Mouse (Mus musculus): Measurements from ENCODE around the gene Fam171a2. TPM values are rescaled to one million over a fixed set of nuclear protein-coding genes. Genes with fewer than 3 reads are reported as not detected.
"Not testable (repeated sequence)": the region's sequence is repeated elsewhere in the genome, so short reads cannot be mapped to it uniquely, and the experiment has no call there.

Fam171a2 gene
- polyA plus RNA-seq, 1 experiment from 2014 or later = 20.5 TPM

DNA sequence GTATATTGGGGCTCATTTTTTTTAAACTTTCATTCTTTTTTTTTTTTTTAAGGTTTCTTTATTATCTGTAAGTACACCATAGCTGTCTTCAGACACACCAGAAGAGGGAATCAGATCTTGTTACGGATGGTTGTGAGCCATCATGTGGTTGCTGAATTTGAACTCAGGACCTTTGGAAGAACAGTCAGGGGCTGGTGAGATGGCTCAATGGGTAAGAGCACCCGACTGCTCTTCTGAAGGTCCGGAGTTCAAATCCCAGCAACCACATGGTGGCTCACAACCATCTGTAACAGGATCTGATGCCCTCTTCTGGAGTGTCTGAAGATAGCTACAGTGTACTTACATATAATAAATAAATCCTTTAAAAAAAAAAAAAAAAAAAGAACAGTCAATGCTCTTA, 37.1 kb downstream of the Fam171a2 start:
- H3K27ac ChIP-seq (ENCODE audit: low read length); H3K9ac ChIP-seq (ENCODE audit: low read depth, low read length); ATAC-seq; H3K4me2 ChIP-seq (ENCODE audit: low read length); H3K9me3 ChIP-seq (replicated peaks; ENCODE audit: control insufficient read depth, low read length, poor library complexity, severe bottlenecking); H3K36me3 ChIP-seq (ENCODE audit: control insufficient read depth, insufficient read depth, low read length); H3K4me3 ChIP-seq (ENCODE audit: low read depth, low read length); H3K27me3 ChIP-seq (ENCODE audit: control insufficient read depth, insufficient read depth, low read depth, low read length): not testable (repeated sequence)
- 93% methylated on average over 3 of the region's 3 CpGs for WGBS
- peaks cover 25% of the 10 kb centered on the region for H3K4me1 ChIP-seq (ENCODE audit: control insufficient read depth, insufficient read depth, low read length)

DNA sequence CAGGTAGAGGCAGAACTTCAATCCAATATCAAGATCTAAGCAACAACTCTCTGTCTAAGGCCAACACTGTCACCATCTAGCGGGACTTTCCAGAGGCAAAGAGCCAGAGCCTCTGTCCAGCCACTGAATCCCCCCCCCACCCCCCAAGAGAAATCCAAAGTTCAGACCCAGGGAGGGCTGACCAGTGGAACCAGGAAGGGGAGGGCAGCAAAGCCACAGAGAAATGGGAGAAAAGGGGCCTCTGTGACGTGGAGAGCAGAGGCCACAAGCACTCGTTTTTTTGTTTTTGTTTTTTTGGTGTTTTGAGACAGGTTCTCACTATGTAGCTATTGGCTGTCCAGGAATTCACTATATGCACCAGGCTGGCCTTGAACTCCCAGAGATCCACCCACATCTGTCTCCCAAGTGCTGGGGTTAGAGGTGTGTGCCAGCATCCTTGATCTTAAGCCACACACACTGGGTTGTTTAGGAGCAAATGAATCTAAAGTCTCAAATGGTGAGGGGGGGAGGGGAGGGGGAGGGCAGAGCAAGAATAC, 37.6 kb downstream of the Fam171a2 start:
- Histone ChIP-seq H3K4me1 (ENCODE audit: control insufficient read depth, insufficient read depth, low read length) (peaks cover 30% of the 10 kb centered on the region), H3K4me3 (ENCODE audit: low read depth, low read length) (no peak overlapping the region), H3K9me3 (replicated peaks; ENCODE audit: control insufficient read depth, low read length, poor library complexity, severe bottlenecking) (no peaks in the 10 kb centered on the region), H3K36me3 (ENCODE audit: control insufficient read depth, insufficient read depth, low read length) (0 out of 2 replicates have a peak, but pooled peaks cover under 1% of the 10 kb centered on the region), H3K27ac (ENCODE audit: low read length) (no peak overlapping the region), H3K4me2 (ENCODE audit: low read length) (no peak overlapping the region), H3K9ac (ENCODE audit: low read depth, low read length) (no peak overlapping the region), H3K27me3 (ENCODE audit: control insufficient read depth, insufficient read depth, low read depth, low read length) (no peaks in the 10 kb centered on the region)
- 73% methylated on average over 3 of the region's 3 CpGs for WGBS
- no peak for ATAC-seq

- Histone ChIP-seq H3K27me3 (ENCODE audit: control insufficient read depth, insufficient read depth, low read depth, low read length) (no peaks in the 10 kb centered on the region), H3K36me3 (ENCODE audit: control insufficient read depth, insufficient read depth, low read length) (0 out of 2 replicates have a peak, but pooled peaks cover 6% of the 10 kb centered on the region), H3K4me1 (ENCODE audit: control insufficient read depth, insufficient read depth, low read length) (peaks cover 35% of the 10 kb centered on the region), H3K9ac (ENCODE audit: low read depth, low read length) (no peak overlapping the region), H3K27ac (ENCODE audit: low read length) (peak overlapping the region; percentile 38; the same call in 1 of the 2 replicates), H3K4me3 (ENCODE audit: low read depth, low read length) (peak overlapping the region; percentile 91), H3K4me2 (ENCODE audit: low read length) (peak overlapping the region; percentile 91), H3K9me3 (replicated peaks; ENCODE audit: control insufficient read depth, low read length, poor library complexity, severe bottlenecking) (no peaks in the 10 kb centered on the region)
- 47% methylated on average over 15 of the region's 15 CpGs for WGBS
- no peak for ATAC-seq
Observed at GRCm38 (mm10) chr11:102408888-102409794, 38.3 kb downstream of the Fam171a2 start.

DNA sequence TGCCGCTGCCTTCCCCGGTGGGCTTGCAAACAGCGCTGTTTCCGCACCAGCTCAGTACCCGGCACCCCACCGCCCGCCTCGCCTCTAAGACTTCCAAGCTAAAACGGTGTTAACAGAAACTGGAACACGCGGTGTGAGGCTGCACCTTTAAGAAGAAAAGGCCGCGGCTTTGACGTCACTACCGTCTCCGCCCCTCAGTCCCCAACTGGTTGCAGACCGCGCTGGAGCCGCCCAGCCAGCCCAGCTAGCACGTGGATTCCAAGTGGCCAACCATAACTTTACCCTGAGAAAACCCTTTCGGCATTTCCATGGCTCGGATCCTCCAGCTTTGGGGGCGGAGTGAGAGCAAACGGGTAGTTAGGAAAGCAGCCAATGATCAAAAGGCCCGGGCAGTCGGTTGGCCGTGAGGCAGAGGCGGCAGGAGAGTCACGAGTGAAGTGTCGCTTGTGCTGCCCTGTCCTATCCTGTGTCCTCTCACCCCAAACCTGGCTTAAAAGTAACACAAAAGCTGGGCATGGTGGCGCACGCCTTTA, 39.1 kb downstream of the Fam171a2 start:
- ATAC-seq = peak; percentile 93
- Histone ChIP-seq H3K9ac (ENCODE audit: low read depth, low read length) (peak overlapping the region; percentile 41; the same call in 1 of the 2 replicates), H3K27me3 (ENCODE audit: control insufficient read depth, insufficient read depth, low read depth, low read length) (no peaks in the 10 kb centered on the region), H3K9me3 (replicated peaks; ENCODE audit: control insufficient read depth, low read length, poor library complexity, severe bottlenecking) (no peaks in the 10 kb centered on the region), H3K4me3 (ENCODE audit: low read depth, low read length) (peak overlapping the region; percentile 91), H3K27ac (ENCODE audit: low read length) (peak overlapping the region; percentile 88), H3K36me3 (ENCODE audit: control insufficient read depth, insufficient read depth, low read length) (peaks cover 12% of the 10 kb centered on the region; the same call in 1 of the 2 replicates), H3K4me2 (ENCODE audit: low read length) (peak overlapping the region; percentile 91), H3K4me1 (ENCODE audit: control insufficient read depth, insufficient read depth, low read length) (peaks cover 35% of the 10 kb centered on the region)
- under 1% methylated on average over 32 of the region's 32 CpGs for WGBS

DNA sequence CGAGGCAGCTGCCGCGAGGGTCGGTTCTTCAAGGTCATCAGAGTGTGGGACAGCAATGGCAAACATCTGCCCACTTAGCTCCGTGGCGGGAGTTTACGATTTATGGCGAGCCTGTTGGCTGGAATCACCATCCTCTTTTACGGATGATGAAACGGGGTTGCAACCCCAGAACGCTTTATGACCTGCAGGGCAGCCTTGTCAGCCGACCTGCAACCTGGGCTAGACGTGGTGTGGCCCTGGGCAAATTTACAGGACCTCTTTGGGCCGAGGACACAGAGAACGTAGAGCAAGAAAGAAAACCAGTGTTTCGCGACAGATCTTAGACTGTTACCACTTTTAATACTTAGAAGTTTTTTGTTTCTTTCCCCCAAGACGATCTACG, 39.7 kb downstream of the Fam171a2 start, which contains the start of gene Slc25a39:
Gene Slc25a39 (minus strand): TSS at position 113 of the 382 bp plus-strand sequence.
- peaks cover 35% of the 10 kb centered on the region for H3K4me1 ChIP-seq (ENCODE audit: control insufficient read depth, insufficient read depth, low read length)
- no peaks in the 10 kb centered on the region for H3K9me3 ChIP-seq (replicated peaks; ENCODE audit: control insufficient read depth, low read length, poor library complexity, severe bottlenecking)
- peak within 1 kb of the TSS; percentile 90 for H3K9ac ChIP-seq (ENCODE audit: low read depth, low read length)
- peak within 1 kb of the TSS; percentile 91 for H3K4me2 ChIP-seq (ENCODE audit: low read length)
- whole genome bisulfite sequencing = 2% methylated on average over 19 of the region's 19 CpGs
- peak within 1 kb of the TSS; percentile 88 for H3K27ac ChIP-seq (ENCODE audit: low read length)
- H3K36me3 ChIP-seq (ENCODE audit: control insufficient read depth, insufficient read depth, low read length) = peaks cover 13% of the 10 kb centered on the region
- H3K4me3 ChIP-seq (ENCODE audit: low read depth, low read length) = peak within 1 kb of the TSS; percentile 91
- 0 out of 2 replicates have a peak, but pooled peaks have one; percentile 3 for ATAC-seq
- H3K27me3 ChIP-seq (ENCODE audit: control insufficient read depth, insufficient read depth, low read depth, low read length) = no peaks in the 10 kb centered on the region

GRCm38 (mm10) chr11:102406900-102407833, 40.3 kb downstream of the Fam171a2 start:
- ATAC-seq = peak; percentile 74
- peaks cover 18% of the 10 kb centered on the region for H3K36me3 ChIP-seq (ENCODE audit: control insufficient read depth, insufficient read depth, low read length)
- peaks cover 35% of the 10 kb centered on the region for H3K4me1 ChIP-seq (ENCODE audit: control insufficient read depth, insufficient read depth, low read length)
- no peaks in the 10 kb centered on the region for H3K27me3 ChIP-seq (ENCODE audit: control insufficient read depth, insufficient read depth, low read depth, low read length)
- WGBS = under 1% methylated on average over 84 of the region's 85 CpGs
- H3K4me3 ChIP-seq (ENCODE audit: low read depth, low read length) = peak overlapping the region; percentile 91
- H3K4me2 ChIP-seq (ENCODE audit: low read length) = peak overlapping the region; percentile 91
- peak overlapping the region; percentile 88 for H3K27ac ChIP-seq (ENCODE audit: low read length)
- H3K9me3 ChIP-seq (replicated peaks; ENCODE audit: control insufficient read depth, low read length, poor library complexity, severe bottlenecking) = no peaks in the 10 kb centered on the region
- H3K9ac ChIP-seq (ENCODE audit: low read depth, low read length) = peak overlapping the region; percentile 90

DNA sequence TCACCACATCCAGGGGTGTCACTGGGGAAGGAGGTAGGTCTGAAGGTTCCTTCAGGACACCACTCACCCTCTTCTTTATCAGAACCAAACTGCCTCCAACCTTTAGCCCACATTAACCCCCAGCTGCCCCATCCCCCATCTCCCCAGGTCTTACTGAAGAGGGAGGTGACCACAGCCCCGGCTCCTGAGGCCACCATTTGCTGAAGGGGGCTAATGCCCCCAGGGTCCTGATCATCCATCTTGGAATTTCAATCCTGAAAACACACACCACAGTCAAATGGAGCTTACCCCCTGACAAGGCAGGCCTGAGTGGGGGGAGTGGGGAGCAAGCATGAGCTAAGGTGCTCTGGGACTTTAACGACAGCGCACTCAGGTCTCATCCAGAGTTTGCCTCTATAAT, 41.1 kb downstream of the Fam171a2 start:
- WGBS = 6% methylated on average over 3 of the region's 3 CpGs
- peak overlapping the region; percentile 90 for H3K9ac ChIP-seq (ENCODE audit: low read depth, low read length)
- H3K9me3 ChIP-seq (replicated peaks; ENCODE audit: control insufficient read depth, low read length, poor library complexity, severe bottlenecking) = no peaks in the 10 kb centered on the region
- H3K36me3 ChIP-seq (ENCODE audit: control insufficient read depth, insufficient read depth, low read length) = peaks cover 20% of the 10 kb centered on the region
- peak overlapping the region; percentile 91 for H3K4me2 ChIP-seq (ENCODE audit: low read length)
- ATAC-seq = no peak
- H3K27me3 ChIP-seq (ENCODE audit: control insufficient read depth, insufficient read depth, low read depth, low read length) = no peaks in the 10 kb centered on the region
- H3K27ac ChIP-seq (ENCODE audit: low read length) = peak overlapping the region; percentile 88; the same call in 1 of the 2 replicates
- peak overlapping the region; percentile 91 for H3K4me3 ChIP-seq (ENCODE audit: low read depth, low read length)
- peaks cover 35% of the 10 kb centered on the region for H3K4me1 ChIP-seq (ENCODE audit: control insufficient read depth, insufficient read depth, low read length)

GRCm38 (mm10) chr11:102405544-102406285, 41.8 kb downstream of the Fam171a2 start:
- H3K4me1 ChIP-seq (ENCODE audit: control insufficient read depth, insufficient read depth, low read length) = peaks cover 35% of the 10 kb centered on the region
- peak overlapping the region; percentile 91; the same call in 1 of the 2 replicates for H3K4me3 ChIP-seq (ENCODE audit: low read depth, low read length)
- peaks cover 20% of the 10 kb centered on the region for H3K36me3 ChIP-seq (ENCODE audit: control insufficient read depth, insufficient read depth, low read length)
- H3K4me2 ChIP-seq (ENCODE audit: low read length) = peak overlapping the region; percentile 91
- WGBS = 90% methylated on average over 11 of the region's 11 CpGs
- ATAC-seq = no peak
- H3K9me3 ChIP-seq (replicated peaks; ENCODE audit: control insufficient read depth, low read length, poor library complexity, severe bottlenecking) = no peaks in the 10 kb centered on the region
- H3K27ac ChIP-seq (ENCODE audit: low read length) = no peak overlapping the region
- H3K9ac ChIP-seq (ENCODE audit: low read depth, low read length) = no peak overlapping the region
- H3K27me3 ChIP-seq (ENCODE audit: control insufficient read depth, insufficient read depth, low read depth, low read length) = no peaks in the 10 kb centered on the region
